Mouse (Mus musculus) small intestine, adult 2 months (tissue): ENCODE results near the gene Cyth3. TPM values are rescaled to one million over a fixed set of nuclear protein-coding genes. Genes with fewer than 3 reads are reported as not detected.

Experiments used
- H3K27ac ChIP-seq: fragments of 200-500 bp; 2 replicates; pipeline ENCODE4 v1.5.1; 2012; ENCODE audit warnings: low read depth, low read length, control low read depth, inconsistent platforms; ENCODE audit not compliant: insufficient read depth
- H3K27me3 ChIP-seq: fragments of 200-500 bp; 2 replicates; pipeline ENCODE4 v1.6.1; 2012; ENCODE audit warnings: mild to moderate bottlenecking, moderate library complexity, low read length, inconsistent platforms; ENCODE audit not compliant: control insufficient read depth, insufficient read depth
- H3K36me3 ChIP-seq: fragments of 200-500 bp; 2 replicates; pipeline ENCODE4 v1.6.1; 2012; ENCODE audit warnings: mild to moderate bottlenecking, low read length, control low read depth, inconsistent platforms; ENCODE audit not compliant: control insufficient read depth, insufficient read depth
- H3K4me1 ChIP-seq: fragments of 200-500 bp; 2 replicates; pipeline ENCODE4 v1.6.1; 2012; ENCODE audit warnings: low read length, inconsistent platforms, mixed read lengths; ENCODE audit not compliant: control insufficient read depth, insufficient read depth, insufficient read length
- H3K4me3 ChIP-seq: fragments of 200-500 bp; 2 replicates; pipeline ENCODE4 v1.5.1; 2012; ENCODE audit warnings: low read depth, mild to moderate bottlenecking, control low read depth, inconsistent platforms, low read length, moderate library complexity
- CTCF ChIP-seq: fragments of 200-500 bp; IDR thresholded peaks from 2 replicates; pipeline ENCODE4 v1.5.1; 2012; ENCODE audit warnings: low read depth, mild to moderate bottlenecking, control low read depth, inconsistent platforms, low read length, moderate library complexity, mixed read lengths; ENCODE audit not compliant: insufficient replicate concordance, insufficient read length; ENCODE audit errors: extremely low read depth
- POLR2A ChIP-seq: fragments of 200-500 bp; IDR thresholded peaks from 2 replicates; pipeline ENCODE4 v1.6.1; 2012; ENCODE audit warnings: low read depth, mild to moderate bottlenecking, control low read depth, inconsistent platforms, low read length, moderate library complexity
- WGBS: fragments of 180-500 bp; shearing (Covaris S2); methylation state at CpG from one replicate; pipeline ENCODE4 v1.1.7; 2018; 5-methylcytosine and 5-hydroxymethylcytosine counted together
- polyA plus RNA-seq: library from polyadenylated mRNA; depleted of rRNA; stranded (reverse); fragments of >200 nt; gene quantifications from 2 replicates; pipeline ENCODE4 v1.2.3, GENCODE M21; 2012

Gene Cyth3
- polyA plus RNA-seq, 1 experiment, result 10.3 TPM

- Histone ChIP-seq H3K4me3 (no peak overlapping the region), H3K4me1 (peaks cover 2% of the 10 kb centered on the region), H3K36me3 (no peaks in the 10 kb centered on the region), H3K27me3 (no peaks in the 10 kb centered on the region), H3K27ac (no peak overlapping the region)
- WGBS, result 76% methylated on average over 7 of the region's 7 CpGs
- no peak for TF ChIP-seq POLR2A
- TF ChIP-seq CTCF, result no peak
Observed at GRCm38 (mm10) chr5:143636173-143636572, 13.9 kb downstream of the Cyth3 start.

GRCm38 (mm10) chr5:143637832-143638420, 15.7 kb downstream of the Cyth3 start:
- 88% methylated on average over 11 of the region's 11 CpGs for WGBS

DNA sequence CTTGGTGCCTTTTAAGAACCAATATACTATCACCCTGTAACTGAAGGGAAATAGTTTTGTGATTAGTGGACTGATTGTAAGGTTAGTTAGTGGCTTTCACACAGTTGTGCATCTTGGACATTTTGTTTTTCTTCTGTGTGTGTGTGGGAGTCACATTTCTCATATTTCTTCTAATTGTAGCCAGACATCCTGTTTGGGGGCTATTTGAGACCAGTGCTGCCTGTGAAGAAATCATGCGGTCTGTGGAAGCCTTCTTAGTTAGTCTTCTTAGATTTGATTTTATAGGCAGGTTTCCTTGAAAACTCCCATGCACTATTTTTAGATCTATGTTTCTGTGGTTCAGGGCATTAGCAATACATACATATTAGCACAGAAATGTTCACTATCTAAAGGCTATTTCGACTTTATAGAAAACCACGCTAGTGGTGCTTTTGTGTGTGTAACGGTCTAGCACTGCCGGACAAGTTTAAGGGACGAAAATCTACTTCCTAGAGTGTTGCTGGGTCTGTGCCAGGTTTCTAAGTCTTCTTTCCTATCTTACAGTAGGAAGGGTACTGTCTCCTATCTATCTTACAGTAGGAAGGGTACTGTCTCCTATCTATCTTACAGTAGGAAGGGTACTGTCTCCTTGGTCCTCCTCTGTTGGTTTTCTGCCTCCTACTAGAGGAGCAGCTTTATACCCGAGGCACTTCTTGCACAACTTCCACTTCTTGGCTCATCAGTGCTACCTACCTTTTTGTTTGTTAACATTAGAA, 16.4 kb downstream of the Cyth3 start:
- Histone ChIP-seq H3K27ac (no peak overlapping the region), H3K4me1 (peaks cover 2% of the 10 kb centered on the region), H3K36me3 (no peaks in the 10 kb centered on the region), H3K4me3 (no peak overlapping the region), H3K27me3 (no peaks in the 10 kb centered on the region)
- WGBS, result 54% methylated on average over 7 of the region's 7 CpGs
- no peak for TF ChIP-seq CTCF
- no peak for TF ChIP-seq POLR2A

More at GRCm38 (mm10) chr5:143637832-143638420, 15.7 kb downstream of the Cyth3 start:
- Histone ChIP-seq H3K27ac (no peak overlapping the region), H3K27me3 (no peaks in the 10 kb centered on the region), H3K4me1 (peaks cover 2% of the 10 kb centered on the region), H3K36me3 (no peaks in the 10 kb centered on the region), H3K4me3 (no peak overlapping the region)
- TF ChIP-seq CTCF (no peak), POLR2A (no peak)

DNA sequence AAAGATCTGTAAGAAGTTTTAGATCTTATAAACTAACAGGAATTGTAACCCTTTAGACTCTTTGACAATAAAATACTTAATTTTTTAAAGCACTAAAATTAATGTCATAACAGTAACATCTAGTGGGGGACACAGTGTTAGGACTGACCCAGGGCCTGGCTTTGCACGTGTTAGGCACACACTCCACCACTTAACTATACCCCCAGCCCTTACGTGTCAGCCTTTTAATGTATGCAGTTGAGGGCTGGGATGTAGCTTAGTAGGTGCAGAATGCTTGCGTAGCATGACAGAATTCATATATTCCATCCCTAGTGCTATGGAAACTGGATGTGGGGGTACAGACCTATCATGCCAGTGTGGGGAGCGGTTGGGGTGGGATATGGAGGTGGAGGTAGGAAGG, 17.1 kb downstream of the Cyth3 start:
- no peak overlapping the region for H3K27ac ChIP-seq
- H3K4me1 ChIP-seq, result peaks cover 2% of the 10 kb centered on the region
- no peaks in the 10 kb centered on the region for H3K27me3 ChIP-seq
- 95% methylated on average over 4 of the region's 4 CpGs for WGBS
- no peaks in the 10 kb centered on the region for H3K36me3 ChIP-seq
- no peak overlapping the region for H3K4me3 ChIP-seq
- TF ChIP-seq CTCF, result no peak
- no peak for TF ChIP-seq POLR2A

GRCm38 (mm10) chr5:143639810-143640209, 17.6 kb downstream of the Cyth3 start:
- WGBS, result 83% methylated on average over 7 of the region's 7 CpGs
- H3K4me1 ChIP-seq, result no peaks in the 10 kb centered on the region; the same call in 1 of the 2 replicates
- no peaks in the 10 kb centered on the region for H3K27me3 ChIP-seq
- no peak overlapping the region for H3K4me3 ChIP-seq
- TF ChIP-seq CTCF (no peak), POLR2A (no peak)
- no peak overlapping the region for H3K27ac ChIP-seq
- H3K36me3 ChIP-seq, result no peaks in the 10 kb centered on the region

- Histone ChIP-seq H3K27me3 (no peaks in the 10 kb centered on the region), H3K27ac (no peak overlapping the region), H3K4me3 (no peak overlapping the region), H3K4me1 (no peaks in the 10 kb centered on the region), H3K36me3 (no peaks in the 10 kb centered on the region)
- TF ChIP-seq CTCF (no peak), POLR2A (no peak)
- WGBS, result 85% methylated on average over 3 of the region's 3 CpGs
Observed at GRCm38 (mm10) chr5:143641503-143641902, 19.3 kb downstream of the Cyth3 start.

- no peaks in the 10 kb centered on the region for H3K4me1 ChIP-seq
- no peaks in the 10 kb centered on the region for H3K27me3 ChIP-seq
- no peaks in the 10 kb centered on the region for H3K36me3 ChIP-seq
- TF ChIP-seq POLR2A, result no peak
- TF ChIP-seq CTCF, result no peak
- 68% methylated on average over 4 of the region's 4 CpGs for WGBS
- no peak overlapping the region for H3K4me3 ChIP-seq
- H3K27ac ChIP-seq, result no peak overlapping the region
Observed at GRCm38 (mm10) chr5:143642262-143642831, 20.1 kb downstream of the Cyth3 start.
